Mouse (Mus musculus): Measurements from ENCODE around the gene Fam240b. TPM values are rescaled to one million over a fixed set of nuclear protein-coding genes. Genes with fewer than 3 reads are reported as not detected.

Gene Fam240b
- total and polyA plus RNA-seq, 2 experiments = not detected

DNA sequence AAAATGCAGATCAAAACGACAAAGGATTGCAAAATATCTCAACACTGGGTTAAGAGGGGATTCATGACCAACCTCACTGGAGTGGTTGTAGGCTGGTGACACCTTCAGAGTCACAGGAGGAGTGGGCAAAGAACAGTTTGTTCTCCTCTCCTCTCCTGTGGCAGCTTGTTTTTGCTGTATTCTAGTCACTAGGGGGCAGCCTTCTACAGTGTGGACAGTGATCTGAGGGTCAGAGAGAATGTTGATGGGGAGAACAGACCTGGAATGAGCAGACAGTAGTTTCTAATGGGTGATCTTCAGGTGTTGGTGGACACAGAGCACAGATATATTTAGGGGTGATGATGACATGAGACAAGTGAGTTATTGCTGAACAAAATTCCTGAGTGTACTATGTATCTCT is 49.6 kb downstream of the Fam240b start:
- H3K4me1 ChIP-seq (ENCODE audit: control insufficient read depth, insufficient read depth, low read length) = no peaks in the 10 kb centered on the region
- no peak overlapping the region for H3K9ac ChIP-seq (ENCODE audit: low read depth, low read length)
- no peaks in the 10 kb centered on the region for H3K79me2 ChIP-seq (ENCODE audit: control insufficient read depth, insufficient read depth, low read length)
- H3K4me3 ChIP-seq (ENCODE audit: insufficient read depth, low read depth, low read length) = no peak overlapping the region
- no peaks in the 10 kb centered on the region for H3K36me3 ChIP-seq (ENCODE audit: control insufficient read depth, insufficient read depth, low read length)
- DNase-seq (ENCODE audit: extremely low read depth, low read depth, low spot score) = peak; percentile 17
- H3K27me3 ChIP-seq (ENCODE audit: control insufficient read depth, insufficient read depth, low read length) = no peaks in the 10 kb centered on the region
- WGBS = 3% methylated on average over 1 of the region's 1 CpGs
- TF ChIP-seq POLR2A (IDR thresholded peaks at IDR 0.05; ENCODE audit: extremely low read depth, insufficient read depth, low read length) = no peak
- TF ChIP-seq CTCF (IDR thresholded peaks at IDR 0.05; ENCODE audit: low read depth, low read length) = peak; percentile 46
- H3K27ac ChIP-seq (replicated peaks; ENCODE audit: insufficient read depth, low read depth, low read length) = no peak overlapping the region

DNA sequence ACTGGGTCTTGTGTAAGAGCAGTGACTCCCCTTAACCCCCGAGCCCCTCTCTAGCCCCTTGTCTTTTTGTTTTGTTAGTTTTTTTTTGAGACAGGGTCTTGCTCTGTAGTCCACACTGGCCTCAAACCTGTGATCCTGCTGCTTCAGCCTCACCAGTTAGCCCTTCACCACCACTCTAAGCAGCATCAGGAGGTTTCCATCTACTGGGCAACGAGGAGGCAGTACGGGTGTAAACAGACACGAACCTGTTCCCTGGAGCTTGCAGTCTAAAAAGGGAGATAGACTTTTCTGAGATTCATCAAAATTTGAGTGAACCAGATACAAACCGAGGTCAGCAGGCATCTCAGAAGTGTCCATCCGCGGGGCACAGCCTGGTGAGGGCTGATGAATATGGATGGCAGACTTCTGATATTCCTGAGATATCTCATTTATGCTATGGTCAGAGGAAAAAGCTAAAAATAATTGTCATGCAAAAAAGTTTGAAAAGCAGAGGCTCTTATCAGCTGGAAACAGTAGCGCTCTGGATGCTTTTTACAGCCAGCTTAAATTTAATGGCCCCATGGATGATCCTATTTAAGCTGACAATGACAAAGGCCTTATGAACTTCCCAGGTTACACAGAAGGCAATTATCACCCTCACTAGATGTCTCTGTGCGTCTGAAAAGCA is 52.2 kb downstream of the Fam240b start:
- H3K4me3 ChIP-seq (ENCODE audit: insufficient read depth, low read depth, low read length) = no peak overlapping the region
- peaks cover 2% of the 10 kb centered on the region; the same call in 1 of the 2 replicates for H3K36me3 ChIP-seq (ENCODE audit: control insufficient read depth, insufficient read depth, low read length)
- no peak for DNase-seq (ENCODE audit: extremely low read depth, low read depth, low spot score)
- no peak for TF ChIP-seq CTCF (IDR thresholded peaks at IDR 0.05; ENCODE audit: low read depth, low read length)
- TF ChIP-seq POLR2A (IDR thresholded peaks at IDR 0.05; ENCODE audit: extremely low read depth, insufficient read depth, low read length) = no peak
- H3K9ac ChIP-seq (ENCODE audit: low read depth, low read length) = no peak overlapping the region
- WGBS = 71% methylated on average over 9 of the region's 9 CpGs
- H3K79me2 ChIP-seq (ENCODE audit: control insufficient read depth, insufficient read depth, low read length) = no peaks in the 10 kb centered on the region
- no peak overlapping the region for H3K27ac ChIP-seq (replicated peaks; ENCODE audit: insufficient read depth, low read depth, low read length)
- no peaks in the 10 kb centered on the region for H3K4me1 ChIP-seq (ENCODE audit: control insufficient read depth, insufficient read depth, low read length)
- no peaks in the 10 kb centered on the region for H3K27me3 ChIP-seq (ENCODE audit: control insufficient read depth, insufficient read depth, low read length)

DNA sequence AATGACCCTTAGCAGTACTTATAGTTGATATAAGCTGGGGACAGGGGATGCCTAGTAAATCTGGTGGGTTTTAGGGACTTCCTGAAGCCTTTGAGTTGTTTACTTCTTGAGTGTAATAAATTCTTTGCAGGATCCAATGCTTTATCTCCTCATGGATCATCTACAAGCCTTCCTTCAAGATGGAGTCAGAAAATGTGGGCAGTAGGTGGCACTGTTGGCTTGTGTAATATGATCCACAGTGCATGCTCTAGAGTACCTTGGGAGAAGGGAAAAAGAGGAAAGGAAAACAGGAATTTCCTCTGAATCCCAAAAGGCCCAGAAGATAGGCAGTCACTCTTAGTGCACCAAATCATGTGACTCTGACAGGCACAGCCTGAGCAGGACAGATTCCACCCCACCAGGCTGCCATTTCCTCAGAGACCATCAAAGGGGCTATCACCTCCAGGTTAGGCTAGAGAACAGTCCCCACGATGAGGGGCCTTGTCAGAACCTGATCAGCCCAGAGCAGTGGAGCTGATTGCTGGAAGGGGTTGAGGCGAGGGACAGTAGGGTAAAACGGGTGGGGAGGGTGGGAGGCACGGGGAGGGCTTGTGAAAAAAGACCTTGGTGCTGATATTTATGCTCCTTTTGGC is 54.2 kb downstream of the Fam240b start:
- TF ChIP-seq POLR2A (IDR thresholded peaks at IDR 0.05; ENCODE audit: extremely low read depth, insufficient read depth, low read length) (no peak), CTCF (IDR thresholded peaks at IDR 0.05; ENCODE audit: low read depth, low read length) (peak; percentile 19; the same call in 1 of the 2 replicates)
- Histone ChIP-seq H3K9ac (ENCODE audit: low read depth, low read length) (no peak overlapping the region), H3K79me2 (ENCODE audit: control insufficient read depth, insufficient read depth, low read length) (no peaks in the 10 kb centered on the region), H3K36me3 (ENCODE audit: control insufficient read depth, insufficient read depth, low read length) (peaks cover 3% of the 10 kb centered on the region; the same call in 1 of the 2 replicates), H3K27me3 (ENCODE audit: control insufficient read depth, insufficient read depth, low read length) (no peaks in the 10 kb centered on the region), H3K4me1 (ENCODE audit: control insufficient read depth, insufficient read depth, low read length) (no peaks in the 10 kb centered on the region), H3K4me3 (ENCODE audit: insufficient read depth, low read depth, low read length) (no peak overlapping the region), H3K27ac (replicated peaks; ENCODE audit: insufficient read depth, low read depth, low read length) (no peak overlapping the region)
- peak; percentile 39 for DNase-seq (ENCODE audit: extremely low read depth, low read depth, low spot score)
- WGBS = 73% methylated on average over 4 of the region's 4 CpGs

DNA sequence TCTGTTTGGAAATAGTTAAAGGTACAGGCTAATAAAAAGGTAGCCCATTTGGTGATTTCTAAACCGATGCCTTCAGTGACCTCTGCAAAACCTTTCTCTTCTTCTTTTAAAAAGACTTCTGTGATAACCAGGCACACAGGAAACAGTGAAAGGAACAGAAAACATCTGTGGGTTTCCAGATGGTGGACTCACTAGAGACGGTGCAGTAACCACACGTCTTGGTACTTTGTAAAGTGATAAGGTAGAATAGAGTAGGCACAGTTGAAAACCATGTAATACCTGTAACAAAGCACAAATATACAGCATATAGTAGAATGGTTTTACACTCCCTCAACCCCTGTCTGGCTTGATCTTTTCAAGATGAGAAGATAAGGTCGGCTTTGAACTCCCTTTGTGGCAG is 57.0 kb downstream of the Fam240b start:
- peaks cover 3% of the 10 kb centered on the region; the same call in 1 of the 2 replicates for H3K36me3 ChIP-seq (ENCODE audit: control insufficient read depth, insufficient read depth, low read length)
- no peaks in the 10 kb centered on the region for H3K4me1 ChIP-seq (ENCODE audit: control insufficient read depth, insufficient read depth, low read length)
- no peak overlapping the region for H3K4me3 ChIP-seq (ENCODE audit: insufficient read depth, low read depth, low read length)
- 74% methylated on average over 4 of the region's 4 CpGs for WGBS
- TF ChIP-seq POLR2A (IDR thresholded peaks at IDR 0.05; ENCODE audit: extremely low read depth, insufficient read depth, low read length) (no peak), CTCF (IDR thresholded peaks at IDR 0.05; ENCODE audit: low read depth, low read length) (no peak)
- H3K9ac ChIP-seq (ENCODE audit: low read depth, low read length) = no peak overlapping the region
- no peak for DNase-seq (ENCODE audit: extremely low read depth, low read depth, low spot score)
- no peaks in the 10 kb centered on the region for H3K27me3 ChIP-seq (ENCODE audit: control insufficient read depth, insufficient read depth, low read length)
- no peaks in the 10 kb centered on the region for H3K79me2 ChIP-seq (ENCODE audit: control insufficient read depth, insufficient read depth, low read length)
- H3K27ac ChIP-seq (replicated peaks; ENCODE audit: insufficient read depth, low read depth, low read length) = no peak overlapping the region

DNA sequence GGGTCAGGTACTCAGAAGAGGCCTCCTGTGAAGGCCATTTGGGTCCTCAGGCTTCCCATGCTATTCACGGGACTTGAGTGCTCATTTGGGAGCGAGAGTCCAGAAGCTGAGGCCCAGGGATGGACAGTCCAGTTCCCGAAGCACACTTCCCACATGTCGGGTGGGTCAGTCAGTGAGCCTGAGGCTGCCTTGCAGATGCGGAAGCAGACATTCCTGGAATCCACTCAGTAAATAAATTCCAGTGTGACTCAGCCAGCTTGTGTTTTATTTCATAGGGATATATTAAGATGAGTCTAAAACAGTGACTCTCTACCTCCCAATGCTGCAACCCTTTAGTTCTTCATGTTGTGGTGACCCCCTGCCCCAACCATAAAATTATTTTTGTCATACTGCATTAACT is 58.1 kb downstream of the Fam240b start:
- Histone ChIP-seq H3K36me3 (ENCODE audit: control insufficient read depth, insufficient read depth, low read length) (peaks cover 3% of the 10 kb centered on the region; the same call in 1 of the 2 replicates), H3K27me3 (ENCODE audit: control insufficient read depth, insufficient read depth, low read length) (no peaks in the 10 kb centered on the region), H3K79me2 (ENCODE audit: control insufficient read depth, insufficient read depth, low read length) (no peaks in the 10 kb centered on the region), H3K9ac (ENCODE audit: low read depth, low read length) (no peak overlapping the region), H3K27ac (replicated peaks; ENCODE audit: insufficient read depth, low read depth, low read length) (no peak overlapping the region), H3K4me1 (ENCODE audit: control insufficient read depth, insufficient read depth, low read length) (no peaks in the 10 kb centered on the region), H3K4me3 (ENCODE audit: insufficient read depth, low read depth, low read length) (no peak overlapping the region)
- peak; percentile 4 for DNase-seq (ENCODE audit: extremely low read depth, low read depth, low spot score)
- 67% methylated on average over 5 of the region's 5 CpGs for WGBS
- TF ChIP-seq POLR2A (IDR thresholded peaks at IDR 0.05; ENCODE audit: extremely low read depth, insufficient read depth, low read length) = no peak
